In genomic region chr19:23967156-23967555, GRCm38 (mm10) we compare ENCODE assay signal across 8 mouse cellular contexts.
DNase-seq lines count a peak whose midpoint lies in the region; ATAC-seq and TF ChIP-seq lines count a peak whose summit lies in the region.

No protein-coding gene starts in this region.

- no peaks in the 10 kb centered on the region for H3K36me3 ChIP-seq in stomach, embryonic 15.5 days
- H3K36me3 ChIP-seq in hindbrain, embryonic 13.5 days = no peaks in the 10 kb centered on the region

- no peak for TF ChIP-seq CTCF in gastrocnemius, adult 2 months (IDR thresholded peaks at IDR 0.05)
- no peak for TF ChIP-seq CTCF in left cerebral cortex, adult 2 months (IDR thresholded peaks at IDR 0.05)

- no peak for DNase-seq in frontal cortex, postnatal 14 days (ENCODE audit: low spot score in 2 of 2)
- DNase-seq in adrenal gland, adult (ENCODE audit: inconsistent age in 2 of 2, low spot score in 1 of 2) = peak; percentile 78 to 88
- peak; percentile 75 for DNase-seq in gastrocnemius, adult 2 months
- DNase-seq in left cerebral cortex, adult 2 months (ENCODE audit: extremely low spot score in 1 of 2, low spot score in 2 of 2) = peak; percentile 35 to 64
- DNase-seq in thymus, postnatal 10 days (ENCODE audit: low spot score in 2 of 2) = no peak

- no peak overlapping the region for H3K9ac ChIP-seq in stomach, embryonic 15.5 days
- no peak overlapping the region for H3K9ac ChIP-seq in hindbrain, embryonic 13.5 days

- H3K4me1 ChIP-seq in stomach, embryonic 15.5 days = peaks cover 10% of the 10 kb centered on the region; the same call in 1 of the 2 replicates
- H3K4me1 ChIP-seq in hindbrain, embryonic 13.5 days (replicated peaks) = no peaks in the 10 kb centered on the region

- intact Hi-C loops in gastrocnemius, adult 2 months (cut with DNase I) = loop anchor here (10.0 kb wide), 2 partner anchors 212 to 308 kb away; partner anchors contain the start of gene Apba1
- intact Hi-C loops in left cerebral cortex, adult 2 months (cut with DNase I) = loop anchor here (10.0 kb wide), 1 partner anchor 422 kb away; no protein-coding TSS in a partner anchor

- no peaks in the 10 kb centered on the region for H3K27me3 ChIP-seq in stomach, embryonic 15.5 days (replicated peaks)
- no peaks in the 10 kb centered on the region for H3K27me3 ChIP-seq in hindbrain, embryonic 13.5 days

- no peak overlapping the region for H3K4me2 ChIP-seq in stomach, embryonic 15.5 days
- no peak overlapping the region for H3K4me2 ChIP-seq in hindbrain, embryonic 13.5 days

- 18% methylated on average over 2 of the region's 2 CpGs for WGBS in stomach, embryonic 15.5 days
- WGBS in hindbrain, embryonic 13.5 days = 73% methylated on average over 2 of the region's 2 CpGs

- ATAC-seq in frontal cortex, adult (ENCODE audit: low TSS enrichment) = peak; percentile 97
- ATAC-seq in stomach, embryonic 15.5 days (ENCODE audit: insufficient read depth, low FRiP score, low read depth) = peak; percentile 59; the same call in 1 of the 2 replicates
- ATAC-seq in hindbrain, embryonic 13.5 days (ENCODE audit: low FRiP score) = no peak

- H3K4me3 ChIP-seq in gastrocnemius, adult 2 months = no peak overlapping the region
- no peak overlapping the region for H3K4me3 ChIP-seq in left cerebral cortex, adult 2 months
- H3K4me3 ChIP-seq in stomach, embryonic 15.5 days (replicated peaks) = no peak overlapping the region
- H3K4me3 ChIP-seq in hindbrain, embryonic 13.5 days = no peak overlapping the region

- H3K27ac ChIP-seq in gastrocnemius, adult 2 months = peak overlapping the region; percentile 79
- H3K27ac ChIP-seq in left cerebral cortex, adult 2 months = no peak overlapping the region
- H3K27ac ChIP-seq in stomach, embryonic 15.5 days = peak overlapping the region; percentile 61; the same call in 1 of the 2 replicates
- no peak overlapping the region for H3K27ac ChIP-seq in hindbrain, embryonic 13.5 days

- no peaks in the 10 kb centered on the region for H3K9me3 ChIP-seq in stomach, embryonic 15.5 days
- H3K9me3 ChIP-seq in hindbrain, embryonic 13.5 days = peaks cover 5% of the 10 kb centered on the region; the same call in 1 of the 2 replicates

Comparison
In these comparisons a context has a peak if more than half of its experiments do, and no peak if none do; other contexts are left out.
1. DNase-seq: peak in adrenal gland, adult (2 of 2), gastrocnemius, adult 2 months (single experiment) and left cerebral cortex, adult 2 months (2 of 2); none in frontal cortex, postnatal 14 days (0 of 2) and thymus, postnatal 10 days (0 of 2).
2. H3K27ac ChIP-seq: peak in gastrocnemius, adult 2 months (single experiment) and stomach, embryonic 15.5 days (single experiment); none in left cerebral cortex, adult 2 months (single experiment) and hindbrain, embryonic 13.5 days (single experiment).